Mouse (Mus musculus) intestine, embryonic 16.5 days (tissue): ENCODE results near the gene Syne1. TPM values are rescaled to one million over a fixed set of nuclear protein-coding genes. Genes with fewer than 3 reads are reported as not detected.

ENCODE experiments used
- ATAC-seq: fragments of 200-750 bp; cut with Nextera tagmentation; 2 replicates; pipeline ENCODE4 v1.8.0; 2017; ENCODE audit warnings: moderate TSS enrichment, moderate library complexity
- H3K27ac ChIP-seq: fragments of 300-500 bp; sonication (generic); 2 replicates; pipeline ENCODE4 v1.5.1; 2014; ENCODE audit warnings: mild to moderate bottlenecking, low read length
- H3K27me3 ChIP-seq: fragments of 300-500 bp; sonication (generic); replicated peaks from 2 replicates; pipeline ENCODE4 v1.6.1; 2014; ENCODE audit warnings: low read length, control low read depth, mixed read lengths; ENCODE audit not compliant: control insufficient read depth, insufficient read depth
- H3K36me3 ChIP-seq: fragments of 300-500 bp; sonication (generic); 2 replicates; pipeline ENCODE4 v1.6.1; 2014; ENCODE audit warnings: low read length, control low read depth; ENCODE audit not compliant: control insufficient read depth, insufficient read depth
- H3K4me1 ChIP-seq: fragments of 300-500 bp; sonication (generic); 2 replicates; pipeline ENCODE4 v1.6.1; 2014; ENCODE audit warnings: low read length, control low read depth, mixed read lengths; ENCODE audit not compliant: control insufficient read depth, insufficient read depth
- H3K4me2 ChIP-seq: fragments of 300-500 bp; sonication (generic); 2 replicates; pipeline ENCODE4 v1.6.1; 2014; ENCODE audit warnings: low read depth, low read length, control low read depth
- H3K4me3 ChIP-seq: fragments of 300-500 bp; sonication (generic); 2 replicates; pipeline ENCODE4 v1.5.1; 2014; ENCODE audit warnings: mild to moderate bottlenecking, low read length
- H3K9ac ChIP-seq: fragments of 300-500 bp; sonication (generic); 2 replicates; pipeline ENCODE4 v1.6.1; 2014; ENCODE audit warnings: low read depth, low read length
- H3K9me3 ChIP-seq: fragments of 300-500 bp; sonication (generic); 2 replicates; pipeline ENCODE4 v1.6.1; 2016; ENCODE audit warnings: low read length, control low read depth; ENCODE audit not compliant: control insufficient read depth
- WGBS: fragments of 180-500 bp; shearing (Covaris S2); extraction: QIAGEN DNeasy Blood & Tissue Kit; methylation state at CpG from one replicate; pipeline ENCODE4 v1.1.7; 2014; 5-methylcytosine and 5-hydroxymethylcytosine counted together
- polyA plus RNA-seq: library from polyadenylated mRNA; unstranded; fragments of >200 nt; fragmentation: Nextera tagmentation; extraction: Ambion mirVana; gene quantifications from 2 replicates; pipeline ENCODE4 v1.2.1, GENCODE M21; 2015

The Syne1 gene
- polyA plus RNA-seq, 1 experiment from 2014 or later: 4.7 TPM

GRCm38 (mm10) chr10:5070168-5070940, 480.9 kb downstream of the Syne1 start:
- no peaks in the 10 kb centered on the region for H3K27me3 ChIP-seq
- WGBS: 88% methylated on average over 11 of the region's 11 CpGs
- H3K27ac ChIP-seq: no peak overlapping the region
- H3K4me1 ChIP-seq: no peaks in the 10 kb centered on the region
- H3K9ac ChIP-seq: no peak overlapping the region
- H3K4me2 ChIP-seq: no peak overlapping the region
- H3K36me3 ChIP-seq: no peaks in the 10 kb centered on the region; the same call in 1 of the 2 replicates
- ATAC-seq: no peak
- no peak overlapping the region for H3K4me3 ChIP-seq
- no peaks in the 10 kb centered on the region for H3K9me3 ChIP-seq

DNA sequence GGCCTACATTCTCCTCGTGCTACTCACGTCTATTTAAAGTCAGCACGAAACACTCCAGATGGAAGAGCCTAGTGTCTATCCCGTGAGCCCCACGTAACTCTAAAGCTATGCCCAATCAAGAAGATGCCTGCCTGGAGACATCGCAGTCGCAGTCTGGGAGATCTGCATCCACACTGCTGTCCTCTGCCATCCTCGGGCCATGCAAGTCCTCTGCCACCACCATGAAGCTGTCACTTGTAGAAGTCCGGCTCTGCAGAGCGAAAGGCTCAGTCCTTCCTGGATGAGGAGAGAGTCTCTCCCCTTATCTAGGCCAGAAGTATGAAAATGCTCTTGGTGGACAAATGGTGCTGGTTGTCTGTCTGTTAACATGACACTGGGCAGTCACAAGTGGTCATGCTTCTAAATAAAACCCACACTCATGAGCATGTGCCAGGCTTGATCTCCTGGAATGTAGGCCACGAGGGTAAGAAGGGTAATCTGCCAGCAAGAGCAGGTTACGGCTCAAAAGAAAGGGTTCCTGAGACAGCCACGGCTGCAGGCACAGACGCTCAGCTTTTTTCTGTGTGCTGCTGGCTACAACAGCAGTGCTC, 482.5 kb downstream of the Syne1 start, which contains the start of gene Gm10097:
Gene Gm10097 (plus strand): TSS at position 517 of the 590 bp plus-strand sequence.
- WGBS: 88% methylated on average over 14 of the region's 14 CpGs
- no peaks in the 10 kb centered on the region for H3K4me1 ChIP-seq
- peak within 1 kb of the TSS; percentile 23; the same call in 1 of the 2 replicates for H3K27ac ChIP-seq
- no peaks in the 10 kb centered on the region for H3K9me3 ChIP-seq
- no peaks in the 10 kb centered on the region; the same call in 1 of the 2 replicates for H3K36me3 ChIP-seq
- no peak within 1 kb of the TSS for H3K4me3 ChIP-seq
- H3K9ac ChIP-seq: no peak within 1 kb of the TSS
- ATAC-seq: no peak
- H3K4me2 ChIP-seq: no peak within 1 kb of the TSS
- no peaks in the 10 kb centered on the region for H3K27me3 ChIP-seq

GRCm38 (mm10) chr10:5067113-5067512, 484.2 kb downstream of the Syne1 start:
- WGBS: 72% methylated on average over 3 of the region's 3 CpGs

GRCm38 (mm10) chr10:5059983-5060382, 491.3 kb downstream of the Syne1 start:
- WGBS: 64% methylated on average over 2 of the region's 2 CpGs
- Histone ChIP-seq H3K9me3 (no peaks in the 10 kb centered on the region), H3K4me2 (no peak overlapping the region), H3K4me1 (no peaks in the 10 kb centered on the region), H3K27me3 (no peaks in the 10 kb centered on the region), H3K36me3 (no peaks in the 10 kb centered on the region), H3K27ac (no peak overlapping the region), H3K9ac (no peak overlapping the region), H3K4me3 (no peak overlapping the region)
- no peak for ATAC-seq

More at GRCm38 (mm10) chr10:5067113-5067512, 484.2 kb downstream of the Syne1 start:
- Histone ChIP-seq H3K9ac (no peak overlapping the region), H3K27me3 (no peaks in the 10 kb centered on the region), H3K4me2 (no peak overlapping the region), H3K27ac (no peak overlapping the region), H3K9me3 (no peaks in the 10 kb centered on the region), H3K36me3 (no peaks in the 10 kb centered on the region; the same call in 1 of the 2 replicates), H3K4me1 (no peaks in the 10 kb centered on the region), H3K4me3 (no peak overlapping the region)
- no peak for ATAC-seq

DNA sequence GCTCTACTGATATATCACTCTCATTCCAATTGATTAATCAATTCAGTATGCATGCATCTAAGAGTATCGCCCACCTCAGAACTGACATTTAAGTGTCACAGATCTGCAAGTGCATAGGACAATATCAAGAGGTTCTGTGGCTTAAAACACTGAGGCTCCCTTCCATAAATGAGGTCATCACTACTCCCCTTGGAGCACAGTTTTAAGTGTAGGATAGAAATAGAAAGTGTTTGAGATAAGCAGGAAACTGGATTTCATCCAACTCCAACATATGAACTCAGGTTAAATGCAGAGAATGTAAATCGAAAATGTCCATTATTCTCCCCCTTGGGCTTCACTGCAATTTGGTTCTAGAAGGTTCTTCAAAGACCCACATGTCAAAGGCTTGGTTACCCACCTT, 492.4 kb downstream of the Syne1 start:
- Histone ChIP-seq H3K4me1 (no peaks in the 10 kb centered on the region), H3K27ac (no peak overlapping the region), H3K27me3 (no peaks in the 10 kb centered on the region), H3K9me3 (no peaks in the 10 kb centered on the region), H3K9ac (no peak overlapping the region), H3K4me2 (no peak overlapping the region), H3K36me3 (no peaks in the 10 kb centered on the region), H3K4me3 (no peak overlapping the region)
- ATAC-seq: no peak
- 74% methylated on average over 2 of the region's 2 CpGs for WGBS

GRCm38 (mm10) chr10:5057661-5058060, 493.6 kb downstream of the Syne1 start:
- Histone ChIP-seq H3K27me3 (no peaks in the 10 kb centered on the region), H3K9ac (no peak overlapping the region), H3K4me2 (no peak overlapping the region), H3K36me3 (no peaks in the 10 kb centered on the region), H3K9me3 (no peaks in the 10 kb centered on the region), H3K27ac (no peak overlapping the region), H3K4me1 (no peaks in the 10 kb centered on the region), H3K4me3 (no peak overlapping the region)
- 93% methylated on average over 15 of the region's 15 CpGs for WGBS
- no peak for ATAC-seq

GRCm38 (mm10) chr10:5056940-5057339, 494.3 kb downstream of the Syne1 start:
- H3K36me3 ChIP-seq: no peaks in the 10 kb centered on the region
- no peaks in the 10 kb centered on the region for H3K9me3 ChIP-seq
- H3K27ac ChIP-seq: no peak overlapping the region
- H3K27me3 ChIP-seq: no peaks in the 10 kb centered on the region
- H3K9ac ChIP-seq: no peak overlapping the region
- H3K4me2 ChIP-seq: no peak overlapping the region
- no peak for ATAC-seq
- no peak overlapping the region for H3K4me3 ChIP-seq
- WGBS: 93% methylated on average over 3 of the region's 3 CpGs
- no peaks in the 10 kb centered on the region for H3K4me1 ChIP-seq

DNA sequence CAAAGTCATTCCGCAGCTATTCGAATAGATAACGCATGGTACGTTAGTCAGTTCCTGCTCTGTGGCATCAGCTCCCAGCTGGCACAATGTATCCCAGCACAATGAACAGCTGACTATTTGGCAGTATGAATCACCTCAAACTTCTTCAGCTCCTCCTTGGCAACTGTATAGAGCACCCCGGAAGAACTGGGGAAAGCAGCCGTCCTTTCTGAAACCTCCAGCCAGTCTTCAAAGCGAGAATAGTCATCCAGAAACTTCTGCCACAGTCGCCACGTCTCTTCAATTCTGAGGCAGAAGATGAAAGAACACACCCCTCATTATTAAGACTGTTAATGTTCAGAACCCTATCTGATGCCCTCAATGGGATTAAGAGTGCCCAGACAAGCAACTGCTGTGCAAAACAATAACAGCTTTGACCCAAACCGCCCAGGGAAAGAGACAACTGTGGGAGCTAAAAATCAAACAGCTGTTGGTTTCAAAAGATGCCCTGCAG, 495.0 kb downstream of the Syne1 start:
- Histone ChIP-seq H3K27me3 (no peaks in the 10 kb centered on the region), H3K27ac (no peak overlapping the region), H3K4me2 (no peak overlapping the region), H3K4me3 (no peak overlapping the region), H3K9me3 (no peaks in the 10 kb centered on the region), H3K36me3 (no peaks in the 10 kb centered on the region), H3K9ac (no peak overlapping the region), H3K4me1 (no peaks in the 10 kb centered on the region)
- no peak for ATAC-seq
- 82% methylated on average over 10 of the region's 10 CpGs for WGBS

DNA sequence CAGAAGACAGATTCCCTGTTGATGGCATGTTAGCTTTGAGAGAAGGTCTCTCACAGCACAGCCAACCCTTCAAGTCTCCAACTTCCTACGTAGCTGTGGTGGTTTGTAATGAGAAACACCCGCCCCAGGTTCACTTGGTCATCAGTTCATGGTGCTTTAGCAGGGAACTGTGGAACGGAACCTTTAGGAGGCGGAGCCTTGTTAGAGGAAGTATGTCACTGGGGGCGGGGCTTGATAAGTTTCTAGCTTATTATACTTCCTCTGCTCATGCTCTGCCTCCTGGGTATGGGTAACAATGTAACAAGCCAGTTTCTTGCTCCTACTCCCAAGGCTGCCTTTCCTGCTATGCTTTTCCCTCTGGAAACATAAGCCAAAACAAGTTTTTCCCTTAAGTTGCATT, 505.6 kb downstream of the Syne1 start:
- Histone ChIP-seq H3K4me1 (no peaks in the 10 kb centered on the region), H3K27me3 (no peaks in the 10 kb centered on the region), H3K27ac (no peak overlapping the region), H3K4me2 (no peak overlapping the region), H3K36me3 (peaks cover 6% of the 10 kb centered on the region; the same call in 1 of the 2 replicates), H3K9ac (no peak overlapping the region), H3K9me3 (no peaks in the 10 kb centered on the region), H3K4me3 (no peak overlapping the region)
- 85% methylated on average over 5 of the region's 5 CpGs for WGBS
- no peak for ATAC-seq
